Mouse (Mus musculus): ENCODE data around the gene Bex6. TPM values are rescaled to one million over a fixed set of nuclear protein-coding genes. Genes with fewer than 3 reads are reported as not detected.

Bex6 gene
- polyA plus RNA-seq, 1 experiment from 2014 or later: not detected

- H3K4me3 ChIP-seq (replicated peaks; ENCODE audit: low read length): no peak overlapping the region
- no peak overlapping the region for H3K27ac ChIP-seq (ENCODE audit: low read length)
- ATAC-seq: no peak
- WGBS: 92% methylated on average over 4 of the region's 4 CpGs
- H3K4me1 ChIP-seq (replicated peaks; ENCODE audit: control insufficient read depth, insufficient read depth, low read length): peaks cover 9% of the 10 kb centered on the region
- no peaks in the 10 kb centered on the region for H3K36me3 ChIP-seq (ENCODE audit: control insufficient read depth, insufficient read depth)
- H3K4me2 ChIP-seq (ENCODE audit: low read length): no peak overlapping the region
- 0 out of 2 replicates have a peak, but pooled peaks cover 2% of the 10 kb centered on the region for H3K27me3 ChIP-seq (replicated peaks; ENCODE audit: control insufficient read depth, insufficient read depth, low read length)
- H3K9me3 ChIP-seq (ENCODE audit: control insufficient read depth, low read length): no peaks in the 10 kb centered on the region
- no peak overlapping the region for H3K9ac ChIP-seq (replicated peaks; ENCODE audit: low read depth, low read length)
Observed at GRCm38 (mm10) chr16:32167819-32168545, 11.6 kb upstream of the Bex6 start.

- Histone ChIP-seq H3K4me3 (replicated peaks; ENCODE audit: low read length) (no peak overlapping the region), H3K36me3 (ENCODE audit: control insufficient read depth, insufficient read depth) (no peaks in the 10 kb centered on the region), H3K9ac (replicated peaks; ENCODE audit: low read depth, low read length) (no peak overlapping the region), H3K4me2 (ENCODE audit: low read length) (no peak overlapping the region), H3K9me3 (ENCODE audit: control insufficient read depth, low read length) (peaks cover 3% of the 10 kb centered on the region; the same call in 1 of the 2 replicates), H3K27me3 (replicated peaks; ENCODE audit: control insufficient read depth, insufficient read depth, low read length) (no peaks in the 10 kb centered on the region), H3K27ac (ENCODE audit: low read length) (no peak overlapping the region), H3K4me1 (replicated peaks; ENCODE audit: control insufficient read depth, insufficient read depth, low read length) (no peaks in the 10 kb centered on the region)
- no peak for ATAC-seq
- WGBS: 88% methylated on average over 5 of the region's 5 CpGs
Observed at GRCm38 (mm10) chr16:32171031-32171731, 8.4 kb upstream of the Bex6 start.

DNA sequence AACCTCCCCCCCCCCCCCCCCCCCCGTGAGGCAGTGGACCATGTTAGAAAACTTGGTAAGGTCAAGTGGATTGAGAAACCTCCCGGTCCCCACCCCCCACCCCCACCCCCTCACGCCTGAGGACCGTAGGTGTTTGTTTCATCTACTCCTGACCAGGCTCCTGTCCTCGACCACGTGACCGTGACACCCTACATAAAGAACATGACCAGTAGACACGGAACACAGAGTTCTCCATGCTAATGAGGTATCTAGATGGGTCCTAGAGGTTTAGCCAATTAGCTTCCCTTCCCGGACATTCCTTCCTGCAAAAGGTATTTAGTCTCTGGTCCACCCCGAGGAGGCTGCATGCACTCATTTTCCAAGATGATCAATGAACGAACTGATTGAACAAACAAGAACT is 6.2 kb upstream of the Bex6 start:
- Histone ChIP-seq H3K4me2 (ENCODE audit: low read length) (no peak overlapping the region), H3K4me3 (replicated peaks; ENCODE audit: low read length) (no peak overlapping the region), H3K27ac (ENCODE audit: low read length) (no peak overlapping the region), H3K4me1 (replicated peaks; ENCODE audit: control insufficient read depth, insufficient read depth, low read length) (no peaks in the 10 kb centered on the region), H3K36me3 (ENCODE audit: control insufficient read depth, insufficient read depth) (no peaks in the 10 kb centered on the region), H3K9ac (replicated peaks; ENCODE audit: low read depth, low read length) (no peak overlapping the region), H3K9me3 (ENCODE audit: control insufficient read depth, low read length) (peaks cover 3% of the 10 kb centered on the region; the same call in 1 of the 2 replicates), H3K27me3 (replicated peaks; ENCODE audit: control insufficient read depth, insufficient read depth, low read length) (no peaks in the 10 kb centered on the region)
- WGBS: 73% methylated on average over 11 of the region's 11 CpGs
- no peak for ATAC-seq

DNA sequence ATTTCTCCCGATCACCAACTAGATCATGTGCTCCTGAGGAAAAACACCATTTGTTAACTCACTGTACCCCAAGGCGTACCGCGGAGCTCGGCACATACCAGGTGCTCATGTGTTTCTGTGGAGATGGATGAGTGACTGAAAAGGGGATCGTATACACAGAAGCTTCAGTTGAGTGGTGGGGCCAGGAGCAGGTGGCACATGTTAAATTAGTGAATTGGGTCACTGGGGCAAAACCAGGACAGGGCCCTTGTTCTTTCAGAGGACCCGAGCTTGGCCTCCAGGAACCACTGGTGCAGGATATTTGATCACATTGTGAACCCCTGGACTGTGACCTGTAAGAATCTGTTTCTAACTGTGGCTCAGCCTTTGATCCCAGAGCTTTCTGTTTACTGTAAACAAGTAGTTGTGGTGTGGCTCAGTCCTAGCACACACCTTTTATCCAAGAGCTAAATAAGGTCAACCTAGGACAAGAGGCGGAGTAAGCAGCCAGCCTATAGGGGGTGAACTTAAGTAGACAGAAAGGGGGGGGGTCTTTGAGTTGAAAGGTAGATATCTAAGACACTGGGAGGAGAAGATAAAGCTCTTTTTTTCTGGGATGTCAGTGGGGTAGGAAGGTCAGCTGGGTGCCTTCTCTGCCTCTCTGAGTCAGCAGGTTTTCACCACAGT is 5.2 kb upstream of the Bex6 start:
- peaks cover 3% of the 10 kb centered on the region; the same call in 1 of the 2 replicates for H3K9me3 ChIP-seq (ENCODE audit: control insufficient read depth, low read length)
- 86% methylated on average over 8 of the region's 8 CpGs for WGBS
- no peak overlapping the region for H3K4me3 ChIP-seq (replicated peaks; ENCODE audit: low read length)
- no peak overlapping the region for H3K4me2 ChIP-seq (ENCODE audit: low read length)
- no peaks in the 10 kb centered on the region for H3K36me3 ChIP-seq (ENCODE audit: control insufficient read depth, insufficient read depth)
- H3K27ac ChIP-seq (ENCODE audit: low read length): no peak overlapping the region
- no peaks in the 10 kb centered on the region for H3K4me1 ChIP-seq (replicated peaks; ENCODE audit: control insufficient read depth, insufficient read depth, low read length)
- H3K9ac ChIP-seq (replicated peaks; ENCODE audit: low read depth, low read length): no peak overlapping the region
- no peak for ATAC-seq
- no peaks in the 10 kb centered on the region for H3K27me3 ChIP-seq (replicated peaks; ENCODE audit: control insufficient read depth, insufficient read depth, low read length)

DNA sequence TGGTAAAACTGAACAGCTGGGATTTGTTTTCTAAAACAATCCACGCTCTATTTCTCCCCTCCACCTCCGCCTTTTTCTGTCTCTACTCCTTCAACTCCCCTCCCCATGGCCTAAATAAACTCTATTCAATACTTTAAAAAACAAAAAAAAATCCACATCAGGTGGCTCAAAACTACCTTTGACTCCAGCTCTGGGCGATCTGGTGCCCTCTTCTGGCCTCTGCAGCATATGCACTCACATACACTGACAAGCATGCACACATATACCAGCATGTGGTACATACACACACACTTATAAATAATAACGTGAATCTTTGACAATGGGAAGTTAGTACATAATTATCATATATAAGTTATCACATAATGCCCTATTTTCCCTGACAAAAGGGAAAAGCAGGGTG is 4.6 kb upstream of the Bex6 start:
- peaks cover 3% of the 10 kb centered on the region; the same call in 1 of the 2 replicates for H3K9me3 ChIP-seq (ENCODE audit: control insufficient read depth, low read length)
- WGBS: 93% methylated on average over 4 of the region's 4 CpGs
- no peak overlapping the region for H3K4me2 ChIP-seq (ENCODE audit: low read length)
- ATAC-seq: no peak
- H3K4me3 ChIP-seq (replicated peaks; ENCODE audit: low read length): no peak overlapping the region
- H3K27me3 ChIP-seq (replicated peaks; ENCODE audit: control insufficient read depth, insufficient read depth, low read length): no peaks in the 10 kb centered on the region
- H3K36me3 ChIP-seq (ENCODE audit: control insufficient read depth, insufficient read depth): no peaks in the 10 kb centered on the region
- H3K4me1 ChIP-seq (replicated peaks; ENCODE audit: control insufficient read depth, insufficient read depth, low read length): no peaks in the 10 kb centered on the region
- no peak overlapping the region for H3K9ac ChIP-seq (replicated peaks; ENCODE audit: low read depth, low read length)
- H3K27ac ChIP-seq (ENCODE audit: low read length): no peak overlapping the region

DNA sequence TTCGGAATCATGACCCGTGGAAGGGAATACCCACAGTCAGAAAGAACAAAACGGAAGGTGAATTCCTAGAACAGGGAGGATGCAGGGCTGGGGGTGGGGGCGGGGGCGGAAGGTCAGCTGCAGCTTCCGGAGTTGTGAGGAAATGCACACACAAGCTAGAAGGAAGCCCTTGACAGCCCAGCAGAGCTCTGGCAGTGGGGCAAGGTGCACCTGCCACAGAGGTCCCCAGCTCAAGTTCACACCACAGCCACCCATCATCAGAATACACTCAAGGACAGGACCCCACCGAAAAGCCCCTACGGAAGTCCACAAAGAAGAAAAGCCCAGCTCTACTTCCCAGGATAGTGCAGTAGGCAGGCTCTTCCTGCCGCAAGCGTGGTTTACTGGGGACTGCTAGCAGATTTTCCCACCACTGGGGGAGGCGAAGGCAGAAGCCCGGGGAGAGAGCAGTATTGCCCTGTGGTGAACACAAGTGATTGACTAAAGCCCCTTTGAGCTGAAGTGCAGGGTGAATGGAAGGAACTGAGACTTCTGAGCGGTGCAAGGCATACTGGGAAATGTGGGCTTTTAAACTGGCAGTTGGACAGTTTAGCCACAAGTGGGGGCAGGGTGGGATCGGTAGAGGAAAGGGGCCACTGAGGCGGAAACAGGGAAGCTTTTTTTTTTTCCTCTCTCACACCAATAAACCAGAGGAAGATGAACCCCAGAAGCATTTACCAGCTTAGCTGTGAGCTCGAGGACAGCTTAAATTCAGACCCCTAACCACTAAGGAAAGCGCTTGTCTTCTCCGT is 2.5 kb upstream of the Bex6 start:
- 52% methylated on average over 18 of the region's 18 CpGs for WGBS
- no peaks in the 10 kb centered on the region for H3K4me1 ChIP-seq (replicated peaks; ENCODE audit: control insufficient read depth, insufficient read depth, low read length)
- no peak overlapping the region for H3K4me3 ChIP-seq (replicated peaks; ENCODE audit: low read length)
- H3K27me3 ChIP-seq (replicated peaks; ENCODE audit: control insufficient read depth, insufficient read depth, low read length): no peaks in the 10 kb centered on the region
- H3K9me3 ChIP-seq (ENCODE audit: control insufficient read depth, low read length): peaks cover 3% of the 10 kb centered on the region; the same call in 1 of the 2 replicates
- no peak overlapping the region for H3K27ac ChIP-seq (ENCODE audit: low read length)
- no peak overlapping the region for H3K4me2 ChIP-seq (ENCODE audit: low read length)
- H3K9ac ChIP-seq (replicated peaks; ENCODE audit: low read depth, low read length): no peak overlapping the region
- no peak for ATAC-seq
- no peaks in the 10 kb centered on the region for H3K36me3 ChIP-seq (ENCODE audit: control insufficient read depth, insufficient read depth)

GRCm38 (mm10) chr16:32186056-32186455 is 6.4 kb downstream of the Bex6 start:
- no peaks in the 10 kb centered on the region for H3K9me3 ChIP-seq (ENCODE audit: control insufficient read depth, low read length)
- no peak overlapping the region for H3K27ac ChIP-seq (ENCODE audit: low read length)
- no peak for ATAC-seq
- H3K4me3 ChIP-seq (replicated peaks; ENCODE audit: low read length): no peak overlapping the region
- H3K4me1 ChIP-seq (replicated peaks; ENCODE audit: control insufficient read depth, insufficient read depth, low read length): peaks cover 3% of the 10 kb centered on the region; the same call in 1 of the 2 replicates
- WGBS: 95% methylated on average over 5 of the region's 5 CpGs
- no peaks in the 10 kb centered on the region for H3K27me3 ChIP-seq (replicated peaks; ENCODE audit: control insufficient read depth, insufficient read depth, low read length)
- H3K36me3 ChIP-seq (ENCODE audit: control insufficient read depth, insufficient read depth): no peaks in the 10 kb centered on the region
- H3K9ac ChIP-seq (replicated peaks; ENCODE audit: low read depth, low read length): no peak overlapping the region
- no peak overlapping the region for H3K4me2 ChIP-seq (ENCODE audit: low read length)

GRCm38 (mm10) chr16:32189109-32189508 is 9.5 kb downstream of the Bex6 start:
- 49% methylated on average over 6 of the region's 6 CpGs for WGBS
- no peak overlapping the region for H3K4me2 ChIP-seq (ENCODE audit: low read length)
- H3K4me1 ChIP-seq (replicated peaks; ENCODE audit: control insufficient read depth, insufficient read depth, low read length): peaks cover 3% of the 10 kb centered on the region; the same call in 1 of the 2 replicates
- no peaks in the 10 kb centered on the region for H3K36me3 ChIP-seq (ENCODE audit: control insufficient read depth, insufficient read depth)
- H3K27ac ChIP-seq (ENCODE audit: low read length): no peak overlapping the region
- H3K9ac ChIP-seq (replicated peaks; ENCODE audit: low read depth, low read length): no peak overlapping the region
- H3K27me3 ChIP-seq (replicated peaks; ENCODE audit: control insufficient read depth, insufficient read depth, low read length): no peaks in the 10 kb centered on the region
- no peaks in the 10 kb centered on the region for H3K9me3 ChIP-seq (ENCODE audit: control insufficient read depth, low read length)
- no peak for ATAC-seq
- H3K4me3 ChIP-seq (replicated peaks; ENCODE audit: low read length): no peak overlapping the region

Measured in forebrain, embryonic 16.5 days (tissue).